Mouse (Mus musculus) spleen, postnatal 0 days (tissue): ENCODE measurements around the gene D630045J12Rik. TPM values are rescaled to one million over a fixed set of nuclear protein-coding genes. Genes with fewer than 3 reads are reported as not detected.

ENCODE experiments used
- polyA plus RNA-seq: library from polyadenylated mRNA; unstranded; fragments of >200 nt; fragmentation: Nextera tagmentation; extraction: Ambion mirVana; gene quantifications from 2 replicates; pipeline ENCODE4 v1.2.1, GENCODE M21; 2015

The D630045J12Rik gene
- 0.23 and 0.44 TPM in 2 replicates for polyA plus RNA-seq

DNA sequence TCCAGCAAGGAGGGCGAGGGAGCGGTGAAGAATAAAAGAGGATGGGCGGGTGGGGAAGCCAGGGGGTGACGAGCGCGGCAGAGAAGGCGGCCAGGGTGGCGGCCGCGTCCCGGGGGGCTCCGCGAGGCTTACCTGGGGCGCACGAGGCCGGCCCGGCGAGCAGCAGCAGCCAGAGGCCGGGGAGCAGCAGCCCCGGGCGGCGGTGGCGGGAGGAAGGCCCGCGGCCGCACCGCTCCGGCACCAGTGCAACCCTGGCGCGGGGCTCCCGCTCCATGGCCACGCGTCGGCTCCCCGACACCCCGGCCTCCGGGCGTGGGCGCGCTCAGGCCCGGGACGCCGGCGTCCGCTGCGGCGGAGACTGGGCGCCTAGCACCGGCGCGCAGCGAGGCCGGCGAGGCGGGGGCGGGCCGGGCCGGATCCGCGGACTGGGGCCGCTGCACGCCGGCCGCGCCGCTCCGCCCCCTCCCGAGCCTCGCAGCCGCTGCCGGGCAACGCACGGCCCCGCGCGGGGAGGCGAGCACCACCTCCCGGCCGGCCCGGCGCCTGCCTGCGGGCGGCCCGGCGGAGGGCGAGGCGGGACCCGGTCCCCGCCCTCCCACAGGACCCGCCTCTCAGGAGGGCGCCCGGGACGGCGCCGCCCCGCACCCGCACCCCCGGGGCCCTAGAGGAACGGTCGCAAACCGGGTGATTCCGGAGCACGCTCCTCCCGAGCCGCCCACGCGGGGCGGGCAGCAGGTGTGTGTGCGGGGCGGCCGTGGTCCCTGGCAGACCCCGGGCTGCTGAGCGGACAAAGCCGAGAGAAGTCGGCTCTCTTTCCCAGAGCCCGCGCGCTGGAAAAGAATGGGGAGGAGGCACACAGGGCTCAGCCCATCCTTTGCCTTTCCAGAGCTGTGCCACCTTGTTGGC is at the start of gene D630045J12Rik:
Gene D630045J12Rik, minus strand, starts transcription at position 274 of the 906 bp plus-strand sequence.

DNA sequence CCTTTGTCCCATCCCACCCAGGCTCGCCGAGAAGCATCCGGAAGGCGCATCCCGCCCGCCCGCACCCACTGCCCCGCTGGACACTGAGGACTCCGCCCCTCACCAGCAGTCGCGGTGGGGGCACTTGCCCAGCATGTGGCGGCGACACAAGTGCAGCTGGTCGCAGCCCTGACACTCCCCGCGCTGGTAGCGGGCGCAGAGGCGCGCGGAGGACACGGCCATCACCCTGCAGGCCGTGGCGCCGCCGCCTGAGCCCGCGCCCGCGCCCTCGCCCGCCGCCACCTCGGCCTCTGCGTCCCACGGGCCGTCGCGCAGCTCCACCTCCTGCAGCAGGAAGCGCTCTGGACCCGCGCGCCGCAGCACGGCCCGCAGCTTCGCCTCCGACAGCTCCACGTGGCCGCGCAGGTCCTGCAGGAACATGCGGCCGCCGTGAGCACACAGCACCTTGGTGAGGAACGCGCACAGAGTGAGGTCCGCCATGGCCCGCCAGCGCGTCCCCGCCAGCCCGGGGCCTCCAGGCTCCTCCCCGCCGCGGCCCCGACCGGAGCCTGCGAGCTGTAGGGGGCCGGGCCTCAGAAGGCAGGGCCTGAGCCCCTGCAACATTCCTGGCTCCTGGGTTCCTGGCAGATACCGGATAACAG is 45.1 kb upstream of the D630045J12Rik start, which contains the start of gene Zc3hav1l:
Gene Zc3hav1l, minus strand, starts transcription at position 499 of the 641 bp plus-strand sequence.

DNA sequence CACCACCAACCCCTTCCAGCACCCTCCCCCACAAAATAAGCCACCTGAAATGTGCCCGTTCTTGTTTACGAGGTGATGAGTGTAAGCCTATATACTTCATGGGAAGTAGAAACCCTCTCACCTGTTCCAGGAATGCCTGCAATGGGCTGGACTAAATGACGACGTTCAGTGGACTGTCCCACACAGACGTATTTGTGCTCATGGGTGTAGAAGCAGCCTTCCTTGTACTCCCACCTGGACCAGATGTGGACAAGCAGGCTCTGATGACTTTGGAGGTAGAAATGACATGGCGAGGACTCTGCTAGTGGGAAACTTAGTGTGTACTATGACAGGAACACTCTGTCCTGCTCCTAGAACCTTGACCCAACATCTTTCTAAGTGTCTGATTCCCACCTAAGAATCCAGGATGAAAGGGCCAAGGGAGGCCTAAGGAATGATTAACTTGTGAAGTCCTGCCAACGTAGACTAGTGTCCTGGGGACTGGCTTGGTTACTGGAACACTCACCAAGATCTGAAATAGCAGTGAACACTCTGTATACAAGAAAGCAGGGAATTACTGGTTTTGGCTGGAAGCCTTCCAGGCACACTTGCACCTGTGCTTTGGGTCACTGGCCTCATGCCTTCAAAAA is 129.5 kb downstream of the D630045J12Rik start, which contains the start of gene Atp6v0a4:
Gene Atp6v0a4, minus strand, starts transcription at position 380 of the 629 bp plus-strand sequence.

DNA sequence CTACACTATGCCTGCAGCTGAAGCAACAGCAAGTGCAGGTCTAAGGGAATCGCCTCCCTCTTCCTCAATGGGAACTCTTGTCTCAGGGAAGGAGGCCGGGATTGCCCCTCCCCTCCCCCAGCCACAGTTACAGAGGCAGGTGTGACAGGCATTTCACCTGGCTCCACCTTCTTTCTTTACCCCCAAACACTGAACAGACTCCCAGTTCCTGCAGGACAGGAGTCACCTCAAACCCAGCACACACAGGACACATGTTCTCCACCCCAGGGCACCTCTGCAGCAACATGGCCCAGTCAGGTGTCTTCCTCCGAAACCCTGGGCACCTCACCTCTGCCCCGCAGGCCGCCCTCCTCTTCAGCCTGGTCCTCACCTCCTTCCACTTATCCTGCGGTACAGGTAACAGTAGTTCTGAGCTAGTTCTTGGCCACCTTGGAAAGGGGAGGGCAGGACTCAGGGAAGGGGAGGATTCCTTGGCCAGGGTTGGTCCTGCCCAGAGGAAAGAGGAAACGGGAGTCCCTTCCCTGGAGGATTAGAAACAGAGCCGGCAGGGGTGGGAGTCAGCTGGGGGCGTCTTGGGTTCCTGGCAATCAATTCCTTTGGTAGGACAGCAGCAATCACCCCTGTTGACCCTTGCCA is 144.5 kb downstream of the D630045J12Rik start, which contains the start of gene Tmem213:
Gene Tmem213, plus strand, starts transcription at position 96 of the 636 bp plus-strand sequence.

Other genes with a start within 250 kb of the D630045J12Rik start
- 0.60 and 0.74 TPM in 2 replicates for gene Svopl, start 207.0 kb downstream of the D630045J12Rik start, polyA plus RNA-seq
- gene Tmem213, start 144.8 kb downstream of the D630045J12Rik start, polyA plus RNA-seq, result not detected in 2 replicates
- gene Atp6v0a4, start 129.4 kb downstream of the D630045J12Rik start, polyA plus RNA-seq, result 0.34 and 0.47 TPM in 2 replicates
- gene Zc3hav1l, start 45.2 kb upstream of the D630045J12Rik start, polyA plus RNA-seq, result 1.8 and 1.9 TPM in 2 replicates
- gene Zc3hav1, start 100.6 kb upstream of the D630045J12Rik start, polyA plus RNA-seq, result 30.3 and 33.6 TPM in 2 replicates
- 0.73 and 0.99 TPM in 2 replicates for gene Ttc26, start 127.5 kb upstream of the D630045J12Rik start, polyA plus RNA-seq
- gene Ubn2, start 179.9 kb upstream of the D630045J12Rik start, polyA plus RNA-seq, result 11.2 and 11.4 TPM in 2 replicates